Mouse (Mus musculus) thymus, adult 2 months (tissue): ENCODE measurements around the gene Ilvbl.

ENCODE experiments used
- CTCF ChIP-seq: fragments of 200-500 bp; IDR thresholded peaks from 2 replicates; pipeline ENCODE4 v1.5.1; 2012; ENCODE audit warnings: mild to moderate bottlenecking, control low read depth, low read length, moderate library complexity, borderline replicate concordance; ENCODE audit not compliant: control insufficient read depth, poor library complexity, insufficient read depth; ENCODE audit errors: extremely low read depth
- POLR2A ChIP-seq: fragments of 200-500 bp; IDR thresholded peaks from 2 replicates; pipeline ENCODE4 v1.6.1; 2012; ENCODE audit warnings: mild to moderate bottlenecking, low read length, control low read depth, moderate library complexity; ENCODE audit not compliant: control insufficient read depth, poor library complexity, insufficient read depth; ENCODE audit errors: extremely low read depth

GRCm38 (mm10) chr10:78593736-78594135 lies 19.6 kb downstream of the Ilvbl start:
- no peak for TF ChIP-seq POLR2A
- no peak for TF ChIP-seq CTCF
